Mouse (Mus musculus): Measurements from ENCODE around the gene Ackr1. TPM values are rescaled to one million over a fixed set of nuclear protein-coding genes. Genes with fewer than 3 reads are reported as not detected.

The Ackr1 gene
- polyA plus RNA-seq, 1 experiment from 2014 or later: 15.0 TPM

GRCm38 (mm10) chr1:173355107-173355846 lies 21.7 kb upstream of the Ackr1 start:
- Histone ChIP-seq H3K4me1 (replicated peaks; ENCODE audit: control insufficient read depth, insufficient read depth, low read length) (peaks cover 8% of the 10 kb centered on the region; the same call in 1 of the 2 replicates), H3K4me3 (ENCODE audit: low read depth, low read length) (no peak overlapping the region), H3K9me3 (ENCODE audit: control insufficient read depth, low read length) (no peaks in the 10 kb centered on the region), H3K9ac (ENCODE audit: low read depth, low read length) (no peak overlapping the region), H3K36me3 (ENCODE audit: control insufficient read depth, insufficient read depth, low read length) (no peaks in the 10 kb centered on the region), H3K27me3 (replicated peaks; ENCODE audit: control insufficient read depth, insufficient read depth, low read length) (no peaks in the 10 kb centered on the region), H3K27ac (ENCODE audit: low read depth, low read length) (no peak overlapping the region), H3K4me2 (no peak overlapping the region)
- ATAC-seq (replicated peaks; ENCODE audit: low FRiP score) (peak; percentile 60), DNase-seq (ENCODE audit: low spot score) (no peak)
- 64% methylated on average over 7 of the region's 7 CpGs for WGBS

GRCm38 (mm10) chr1:173350372-173350957 lies 16.9 kb upstream of the Ackr1 start, which contains the start of gene Aim2:
Gene Aim2 (plus strand): TSS chr1:173350879.
- H3K27me3 ChIP-seq (replicated peaks; ENCODE audit: control insufficient read depth, insufficient read depth, low read length): no peaks in the 10 kb centered on the region
- H3K36me3 ChIP-seq (ENCODE audit: control insufficient read depth, insufficient read depth, low read length): no peaks in the 10 kb centered on the region
- H3K4me1 ChIP-seq (replicated peaks; ENCODE audit: control insufficient read depth, insufficient read depth, low read length): peaks cover 8% of the 10 kb centered on the region; the same call in 1 of the 2 replicates
- DNase-seq (ENCODE audit: low spot score) (no peak), ATAC-seq (replicated peaks; ENCODE audit: low FRiP score) (peak; percentile 87)
- H3K9me3 ChIP-seq (ENCODE audit: control insufficient read depth, low read length): no peaks in the 10 kb centered on the region
- no peak within 1 kb of the TSS for H3K27ac ChIP-seq (ENCODE audit: low read depth, low read length)
- 9% methylated on average over 10 of the region's 10 CpGs for WGBS
- peak within 1 kb of the TSS; percentile 41 for H3K4me3 ChIP-seq (ENCODE audit: low read depth, low read length)
- H3K9ac ChIP-seq (ENCODE audit: low read depth, low read length): peak within 1 kb of the TSS; percentile 63
- H3K4me2 ChIP-seq: peak within 1 kb of the TSS; percentile 77

- Histone ChIP-seq H3K9me3 (ENCODE audit: control insufficient read depth, low read length) (no peaks in the 10 kb centered on the region), H3K27me3 (replicated peaks; ENCODE audit: control insufficient read depth, insufficient read depth, low read length) (no peaks in the 10 kb centered on the region), H3K36me3 (ENCODE audit: control insufficient read depth, insufficient read depth, low read length) (no peaks in the 10 kb centered on the region), H3K4me3 (ENCODE audit: low read depth, low read length) (peak overlapping the region; percentile 41), H3K9ac (ENCODE audit: low read depth, low read length) (peak overlapping the region; percentile 63), H3K4me2 (peak overlapping the region; percentile 77), H3K4me1 (replicated peaks; ENCODE audit: control insufficient read depth, insufficient read depth, low read length) (peaks cover 8% of the 10 kb centered on the region; the same call in 1 of the 2 replicates), H3K27ac (ENCODE audit: low read depth, low read length) (no peak overlapping the region)
- DNase-seq (ENCODE audit: low spot score) (peak; percentile 51), ATAC-seq (replicated peaks; ENCODE audit: low FRiP score) (peak; percentile 86)
- 2% methylated on average over 6 of the region's 6 CpGs for WGBS
Measured at GRCm38 (mm10) chr1:173349946-173350345, 16.4 kb upstream of the Ackr1 start.

- no peak overlapping the region for H3K4me2 ChIP-seq
- no peaks in the 10 kb centered on the region for H3K36me3 ChIP-seq (ENCODE audit: control insufficient read depth, insufficient read depth, low read length)
- ATAC-seq (replicated peaks; ENCODE audit: low FRiP score) (no peak), DNase-seq (ENCODE audit: low spot score) (no peak)
- 61% methylated on average over 5 of the region's 5 CpGs for WGBS
- no peak overlapping the region for H3K9ac ChIP-seq (ENCODE audit: low read depth, low read length)
- no peak overlapping the region for H3K27ac ChIP-seq (ENCODE audit: low read depth, low read length)
- H3K4me1 ChIP-seq (replicated peaks; ENCODE audit: control insufficient read depth, insufficient read depth, low read length): peaks cover 8% of the 10 kb centered on the region; the same call in 1 of the 2 replicates
- no peaks in the 10 kb centered on the region for H3K9me3 ChIP-seq (ENCODE audit: control insufficient read depth, low read length)
- H3K27me3 ChIP-seq (replicated peaks; ENCODE audit: control insufficient read depth, insufficient read depth, low read length): no peaks in the 10 kb centered on the region
- no peak overlapping the region for H3K4me3 ChIP-seq (ENCODE audit: low read depth, low read length)
Measured at GRCm38 (mm10) chr1:173349192-173349591, 15.6 kb upstream of the Ackr1 start.

- H3K27me3 ChIP-seq (replicated peaks; ENCODE audit: control insufficient read depth, insufficient read depth, low read length): no peaks in the 10 kb centered on the region
- peaks cover 8% of the 10 kb centered on the region; the same call in 1 of the 2 replicates for H3K4me1 ChIP-seq (replicated peaks; ENCODE audit: control insufficient read depth, insufficient read depth, low read length)
- H3K27ac ChIP-seq (ENCODE audit: low read depth, low read length): no peak overlapping the region
- 34% methylated on average over 1 of the region's 1 CpGs for WGBS
- no peaks in the 10 kb centered on the region for H3K9me3 ChIP-seq (ENCODE audit: control insufficient read depth, low read length)
- no peak overlapping the region for H3K4me3 ChIP-seq (ENCODE audit: low read depth, low read length)
- no peak for DNase-seq (ENCODE audit: low spot score)
- ATAC-seq (replicated peaks; ENCODE audit: low FRiP score): no peak
- no peaks in the 10 kb centered on the region for H3K36me3 ChIP-seq (ENCODE audit: control insufficient read depth, insufficient read depth, low read length)
- H3K4me2 ChIP-seq: no peak overlapping the region
- no peak overlapping the region for H3K9ac ChIP-seq (ENCODE audit: low read depth, low read length)
Measured at GRCm38 (mm10) chr1:173348527-173348926, 15.0 kb upstream of the Ackr1 start.

GRCm38 (mm10) chr1:173345112-173345511 lies 11.6 kb upstream of the Ackr1 start:
- H3K36me3 ChIP-seq (ENCODE audit: control insufficient read depth, insufficient read depth, low read length): no peaks in the 10 kb centered on the region
- DNase-seq (ENCODE audit: low spot score) (no peak), ATAC-seq (replicated peaks; ENCODE audit: low FRiP score) (no peak)
- no peaks in the 10 kb centered on the region for H3K9me3 ChIP-seq (ENCODE audit: control insufficient read depth, low read length)
- H3K27ac ChIP-seq (ENCODE audit: low read depth, low read length): no peak overlapping the region
- H3K9ac ChIP-seq (ENCODE audit: low read depth, low read length): no peak overlapping the region
- H3K4me3 ChIP-seq (ENCODE audit: low read depth, low read length): no peak overlapping the region
- no peaks in the 10 kb centered on the region for H3K27me3 ChIP-seq (replicated peaks; ENCODE audit: control insufficient read depth, insufficient read depth, low read length)
- no peaks in the 10 kb centered on the region for H3K4me1 ChIP-seq (replicated peaks; ENCODE audit: control insufficient read depth, insufficient read depth, low read length)
- 76% methylated on average over 4 of the region's 4 CpGs for WGBS
- H3K4me2 ChIP-seq: no peak overlapping the region

GRCm38 (mm10) chr1:173343934-173344333 lies 10.4 kb upstream of the Ackr1 start:
- Histone ChIP-seq H3K9ac (ENCODE audit: low read depth, low read length) (no peak overlapping the region), H3K4me2 (no peak overlapping the region), H3K4me1 (replicated peaks; ENCODE audit: control insufficient read depth, insufficient read depth, low read length) (no peaks in the 10 kb centered on the region), H3K9me3 (ENCODE audit: control insufficient read depth, low read length) (no peaks in the 10 kb centered on the region), H3K27ac (ENCODE audit: low read depth, low read length) (no peak overlapping the region), H3K36me3 (ENCODE audit: control insufficient read depth, insufficient read depth, low read length) (no peaks in the 10 kb centered on the region), H3K4me3 (ENCODE audit: low read depth, low read length) (no peak overlapping the region), H3K27me3 (replicated peaks; ENCODE audit: control insufficient read depth, insufficient read depth, low read length) (no peaks in the 10 kb centered on the region)
- WGBS: 73% methylated on average over 3 of the region's 3 CpGs
- no peak for ATAC-seq (replicated peaks; ENCODE audit: low FRiP score)
- no peak for DNase-seq (ENCODE audit: low spot score)

GRCm38 (mm10) chr1:173342425-173342824 lies 8.9 kb upstream of the Ackr1 start:
- 88% methylated on average over 1 of the region's 1 CpGs for WGBS
- DNase-seq (ENCODE audit: low spot score) (no peak), ATAC-seq (replicated peaks; ENCODE audit: low FRiP score) (no peak)
- Histone ChIP-seq H3K9me3 (ENCODE audit: control insufficient read depth, low read length) (no peaks in the 10 kb centered on the region), H3K27ac (ENCODE audit: low read depth, low read length) (no peak overlapping the region), H3K9ac (ENCODE audit: low read depth, low read length) (no peak overlapping the region), H3K4me3 (ENCODE audit: low read depth, low read length) (no peak overlapping the region), H3K36me3 (ENCODE audit: control insufficient read depth, insufficient read depth, low read length) (no peaks in the 10 kb centered on the region), H3K27me3 (replicated peaks; ENCODE audit: control insufficient read depth, insufficient read depth, low read length) (no peaks in the 10 kb centered on the region), H3K4me2 (no peak overlapping the region), H3K4me1 (replicated peaks; ENCODE audit: control insufficient read depth, insufficient read depth, low read length) (no peaks in the 10 kb centered on the region)

GRCm38 (mm10) chr1:173339543-173339942 lies 6.0 kb upstream of the Ackr1 start:
- peaks cover 18% of the 10 kb centered on the region for H3K4me1 ChIP-seq (replicated peaks; ENCODE audit: control insufficient read depth, insufficient read depth, low read length)
- ATAC-seq (replicated peaks; ENCODE audit: low FRiP score): peak; percentile 42; the same call in 1 of the 2 replicates
- no peaks in the 10 kb centered on the region for H3K9me3 ChIP-seq (ENCODE audit: control insufficient read depth, low read length)
- no peak overlapping the region for H3K4me2 ChIP-seq
- no peak overlapping the region for H3K27ac ChIP-seq (ENCODE audit: low read depth, low read length)
- H3K36me3 ChIP-seq (ENCODE audit: control insufficient read depth, insufficient read depth, low read length): no peaks in the 10 kb centered on the region
- 2% methylated on average over 2 of the region's 2 CpGs for WGBS
- no peaks in the 10 kb centered on the region for H3K27me3 ChIP-seq (replicated peaks; ENCODE audit: control insufficient read depth, insufficient read depth, low read length)
- no peak overlapping the region for H3K9ac ChIP-seq (ENCODE audit: low read depth, low read length)
- H3K4me3 ChIP-seq (ENCODE audit: low read depth, low read length): no peak overlapping the region
- no peak for DNase-seq (ENCODE audit: low spot score)

All from liver, embryonic 11.5 days (tissue).